Mouse (Mus musculus) liver, embryonic 14.5 days (tissue): ENCODE data around the gene Zfp2. TPM values are rescaled to one million over a fixed set of nuclear protein-coding genes. Genes with fewer than 3 reads are reported as not detected.
A peak's percentile ranks its signal among the peaks of the same experiment; 100 is the strongest.

Experiments used
- ATAC-seq: fragments of 200-750 bp; cut with Nextera tagmentation; 2 replicates; pipeline ENCODE4 v1.8.0; 2017; ENCODE audit warnings: moderate number of reproducible peaks, mild to moderate bottlenecking, moderate library complexity; ENCODE audit not compliant: insufficient read depth
- DNase-seq, 3 experiments: peaks; one replicate each; pipeline ENCODE4 v3.0.0-alpha.2; 2012 to 2013; ENCODE audit warnings: low read depth in 3 of 3, low spot score in 3 of 3
- H3K27ac ChIP-seq: fragments of 300-500 bp; sonication (generic); 2 replicates; pipeline ENCODE4 v1.5.1; 2014; ENCODE audit warnings: moderate library complexity, mild to moderate bottlenecking, control low read depth, inconsistent platforms
- H3K27me3 ChIP-seq: fragments of 300-500 bp; sonication (generic); 2 replicates; pipeline ENCODE4 v1.6.1; 2014; ENCODE audit warnings: mild to moderate bottlenecking, low read length, moderate library complexity; ENCODE audit not compliant: control insufficient read depth, insufficient read depth
- H3K36me3 ChIP-seq: fragments of 300-500 bp; sonication (generic); replicated peaks from 2 replicates; pipeline ENCODE4 v1.6.1; 2014; ENCODE audit warnings: low read depth; ENCODE audit not compliant: control insufficient read depth, insufficient read depth
- H3K4me1 ChIP-seq, 2 experiments: fragments of 200-500 bp in 1 of 2; fragments of 300-500 bp in 1 of 2; sonication (generic) in 1 of 2; replicated peaks; 2 replicates each; pipeline ENCODE4 v1.6.1; 2012 to 2014; ENCODE audit warnings: antibody characterized with exemption in 1 of 2, inconsistent platforms in 1 of 2, low read length in 1 of 2; ENCODE audit not compliant: control insufficient read depth in 2 of 2, insufficient read depth in 2 of 2
- H3K4me2 ChIP-seq: fragments of 300-500 bp; sonication (generic); 2 replicates; pipeline ENCODE4 v1.6.1; 2014; ENCODE audit warnings: low read depth, mild to moderate bottlenecking, control low read depth, moderate library complexity
- H3K4me3 ChIP-seq, 2 experiments: fragments of 200-500 bp in 1 of 2; fragments of 300-500 bp in 1 of 2; sonication (generic) in 1 of 2; 2 replicates each; pipeline ENCODE4 v1.5.1; 2012 to 2014; ENCODE audit warnings: low read depth in 2 of 2, low read length in 2 of 2, mild to moderate bottlenecking in 2 of 2, control low read depth in 1 of 2, inconsistent platforms in 1 of 2, moderate library complexity in 1 of 2; ENCODE audit not compliant: insufficient read depth in 1 of 2
- H3K9ac ChIP-seq: fragments of 300-500 bp; sonication (generic); replicated peaks from 2 replicates; pipeline ENCODE4 v1.6.1; 2014; ENCODE audit warnings: mild to moderate bottlenecking, control low read depth, moderate library complexity
- H3K9me3 ChIP-seq: fragments of 300-500 bp; sonication (generic); 2 replicates; pipeline ENCODE4 v1.6.1; 2016; ENCODE audit warnings: low read length, mixed read lengths; ENCODE audit not compliant: control insufficient read depth
- CTCF ChIP-seq: IDR thresholded peaks from 2 replicates; pipeline ENCODE4 v1.5.1; 2016; ENCODE audit warnings: antibody characterized with exemption, low read depth, control low read depth
- EP300 ChIP-seq: IDR thresholded peaks from 2 replicates; pipeline ENCODE4 v1.6.1; 2016; ENCODE audit warnings: antibody characterized with exemption, low read depth
- WGBS: fragments of 180-500 bp; shearing (Covaris S2); extraction: QIAGEN DNeasy Blood & Tissue Kit; methylation state at CpG from one replicate; pipeline ENCODE4 v1.1.7; 2014; ENCODE audit not compliant: insufficient replicate concordance; 5-methylcytosine and 5-hydroxymethylcytosine counted together
- polyA plus RNA-seq, 2 experiments: library from polyadenylated mRNA; depleted of rRNA in 1 of 2; stranded (reverse) in 1 of 2; unstranded in 1 of 2; fragments of >200 nt; fragmentation: Nextera tagmentation in 1 of 2; extraction: Ambion mirVana in 1 of 2; gene quantifications; 2 replicates each; pipeline versions ENCODE4 v1.2.1 to v1.2.3; 2012 to 2014

Zfp2 gene
- polyA plus RNA-seq, 2 experiments: 0.70 to 2.6 TPM

GRCm38 (mm10) chr11:50883756-50884155 is 32.2 kb downstream of the Zfp2 start:
- H3K9ac ChIP-seq: no peak overlapping the region
- no peaks in the 10 kb centered on the region for H3K9me3 ChIP-seq
- WGBS: 47% methylated on average over 3 of the region's 3 CpGs
- DNase-seq (no peak), ATAC-seq (no peak)
- 0 out of 4 replicates have a peak, but pooled peaks cover 0 to 4% of the 10 kb centered on the region in 2 experiments for H3K4me1 ChIP-seq
- H3K27me3 ChIP-seq: no peaks in the 10 kb centered on the region
- no peak overlapping the region for H3K4me3 ChIP-seq
- TF ChIP-seq EP300: no peak
- no peak for TF ChIP-seq CTCF
- H3K36me3 ChIP-seq: no peaks in the 10 kb centered on the region
- H3K27ac ChIP-seq: no peak overlapping the region
- no peak overlapping the region for H3K4me2 ChIP-seq

GRCm38 (mm10) chr11:50878641-50879040 is 37.3 kb downstream of the Zfp2 start:
- Histone ChIP-seq H3K9me3 (no peaks in the 10 kb centered on the region), H3K4me1 (no peaks in the 10 kb centered on the region), H3K27me3 (no peaks in the 10 kb centered on the region), H3K4me2 (no peak overlapping the region), H3K4me3 (no peak overlapping the region), H3K27ac (no peak overlapping the region), H3K9ac (no peak overlapping the region), H3K36me3 (no peaks in the 10 kb centered on the region)
- no peak for DNase-seq
- 73% methylated on average over 3 of the region's 3 CpGs for WGBS
- ATAC-seq: no peak
- TF ChIP-seq EP300 (no peak), CTCF (no peak)

- DNase-seq (no peak), ATAC-seq (no peak)
- Histone ChIP-seq H3K36me3 (no peaks in the 10 kb centered on the region), H3K9me3 (no peaks in the 10 kb centered on the region), H3K27ac (no peak overlapping the region), H3K9ac (no peak overlapping the region), H3K4me2 (peak overlapping the region; percentile 33), H3K4me1 (no peaks in the 10 kb centered on the region), H3K27me3 (peaks cover 43% of the 10 kb centered on the region), H3K4me3 (peak overlapping the region in 1 of 2 experiments; percentile 23; a peak in 1 of 4 replicates)
- TF ChIP-seq EP300: no peak
- no peak for TF ChIP-seq CTCF
- WGBS: under 1% methylated on average over 63 of the region's 72 CpGs
Observed at GRCm38 (mm10) chr11:50850989-50851601, 64.9 kb downstream of the Zfp2 start.

GRCm38 (mm10) chr11:50850177-50850735 is 65.7 kb downstream of the Zfp2 start, which contains the start of gene Grm6:
Grm6 (plus strand) TSS chr11:50850685.
- no peak for DNase-seq
- no peak within 1 kb of the TSS for H3K27ac ChIP-seq
- no peak within 1 kb of the TSS for H3K9ac ChIP-seq
- ATAC-seq: no peak
- peak within 1 kb of the TSS in 1 of 2 experiments; percentile 23; a peak in 1 of 4 replicates for H3K4me3 ChIP-seq
- peak within 1 kb of the TSS; percentile 33 for H3K4me2 ChIP-seq
- H3K27me3 ChIP-seq: peaks cover 43% of the 10 kb centered on the region
- 1% methylated on average over 11 of the region's 11 CpGs for WGBS
- TF ChIP-seq EP300 (no peak), CTCF (no peak)
- H3K36me3 ChIP-seq: no peaks in the 10 kb centered on the region
- no peaks in the 10 kb centered on the region for H3K9me3 ChIP-seq
- no peaks in the 10 kb centered on the region for H3K4me1 ChIP-seq

GRCm38 (mm10) chr11:50849310-50849709 is 66.7 kb downstream of the Zfp2 start:
- Histone ChIP-seq H3K4me3 (no peak overlapping the region), H3K4me2 (no peak overlapping the region), H3K27ac (no peak overlapping the region), H3K9ac (no peak overlapping the region), H3K36me3 (no peaks in the 10 kb centered on the region), H3K9me3 (no peaks in the 10 kb centered on the region), H3K4me1 (no peaks in the 10 kb centered on the region), H3K27me3 (peaks cover 43% of the 10 kb centered on the region)
- DNase-seq (no peak), ATAC-seq (no peak)
- WGBS: 3% methylated on average over 10 of the region's 10 CpGs
- no peak for TF ChIP-seq EP300
- TF ChIP-seq CTCF: no peak

Other genes starting within 250 kb of the Zfp2 start
- gene Zfp354c, start 88.4 kb downstream of the Zfp2 start, polyA plus RNA-seq (2012; rRNA removed): 0.26 and 0.42 TPM in 2 replicates
- 0.65 and 0.69 TPM in 2 replicates for gene Zfp354c, start 88.4 kb downstream of the Zfp2 start, polyA plus RNA-seq (2014; fragmentation: Nextera tagmentation; extraction: Ambion mirVana)
- 0.04 and 0.08 TPM in 2 replicates for gene Zfp879, start 74.6 kb downstream of the Zfp2 start, polyA plus RNA-seq (2012; rRNA removed)
- 0.04 and 0.13 TPM in 2 replicates for gene Zfp879, start 74.6 kb downstream of the Zfp2 start, polyA plus RNA-seq (2014; fragmentation: Nextera tagmentation; extraction: Ambion mirVana)
- gene Grm6, start 65.5 kb downstream of the Zfp2 start, polyA plus RNA-seq (2012; rRNA removed): 0.10 and 0.15 TPM in 2 replicates
- 0.04 TPM in 1 of 2 replicates, not detected in the other for gene Grm6, start 65.5 kb downstream of the Zfp2 start, polyA plus RNA-seq (2014; fragmentation: Nextera tagmentation; extraction: Ambion mirVana)
- gene Zfp454, start 28.5 kb downstream of the Zfp2 start, polyA plus RNA-seq (2012; rRNA removed): 0.16 and 0.26 TPM in 2 replicates
- 0.22 and 0.38 TPM in 2 replicates for gene Zfp454, start 28.5 kb downstream of the Zfp2 start, polyA plus RNA-seq (2014; fragmentation: Nextera tagmentation; extraction: Ambion mirVana)
- 0.06 and 0.07 TPM in 2 replicates for gene Zfp354b, start 15.5 kb upstream of the Zfp2 start, polyA plus RNA-seq (2012; rRNA removed)
- 0.08 TPM in 2 replicates for gene Zfp354b, start 15.5 kb upstream of the Zfp2 start, polyA plus RNA-seq (2014; fragmentation: Nextera tagmentation; extraction: Ambion mirVana)
- not detected in 2 replicates for gene 4933414I15Rik, start 27.6 kb upstream of the Zfp2 start, polyA plus RNA-seq (2012; rRNA removed)
- gene 4933414I15Rik, start 27.6 kb upstream of the Zfp2 start, polyA plus RNA-seq (2014; fragmentation: Nextera tagmentation; extraction: Ambion mirVana): not detected in 2 replicates
- gene Prop1, start 37.6 kb upstream of the Zfp2 start, polyA plus RNA-seq (2012; rRNA removed): not detected in 2 replicates
- gene Prop1, start 37.6 kb upstream of the Zfp2 start, polyA plus RNA-seq (2014; fragmentation: Nextera tagmentation; extraction: Ambion mirVana): not detected in 2 replicates
- gene Olfr1378, start 50.4 kb upstream of the Zfp2 start, polyA plus RNA-seq (2012; rRNA removed): not detected in 2 replicates
- gene Olfr1378, start 50.4 kb upstream of the Zfp2 start, polyA plus RNA-seq (2014; fragmentation: Nextera tagmentation; extraction: Ambion mirVana): not detected in 2 replicates
- not detected in 2 replicates for gene Olfr1377, start 65.8 kb upstream of the Zfp2 start, polyA plus RNA-seq (2012; rRNA removed)
- not detected in 2 replicates for gene Olfr1377, start 65.8 kb upstream of the Zfp2 start, polyA plus RNA-seq (2014; fragmentation: Nextera tagmentation; extraction: Ambion mirVana)
- not detected in 2 replicates for gene Olfr51, start 87.4 kb upstream of the Zfp2 start, polyA plus RNA-seq (2012; rRNA removed)
- not detected in 2 replicates for gene Olfr51, start 87.4 kb upstream of the Zfp2 start, polyA plus RNA-seq (2014; fragmentation: Nextera tagmentation; extraction: Ambion mirVana)
- gene Olfr54, start 98.1 kb upstream of the Zfp2 start, polyA plus RNA-seq (2012; rRNA removed): not detected in 2 replicates
- not detected in 2 replicates for gene Olfr54, start 98.1 kb upstream of the Zfp2 start, polyA plus RNA-seq (2014; fragmentation: Nextera tagmentation; extraction: Ambion mirVana)
- not detected in 2 replicates for gene Olfr1375, start 131.9 kb upstream of the Zfp2 start, polyA plus RNA-seq (2012; rRNA removed)
- gene Olfr1375, start 131.9 kb upstream of the Zfp2 start, polyA plus RNA-seq (2014; fragmentation: Nextera tagmentation; extraction: Ambion mirVana): not detected in 2 replicates
- 0.47 and 1.1 TPM in 2 replicates for gene Zfp354a, start 143.1 kb upstream of the Zfp2 start, polyA plus RNA-seq (2012; rRNA removed)
- 1.00 and 1.1 TPM in 2 replicates for gene Zfp354a, start 143.1 kb upstream of the Zfp2 start, polyA plus RNA-seq (2014; fragmentation: Nextera tagmentation; extraction: Ambion mirVana)